Mouse (Mus musculus): ENCODE data around the gene Sp8.

Gene Sp8

DNA sequence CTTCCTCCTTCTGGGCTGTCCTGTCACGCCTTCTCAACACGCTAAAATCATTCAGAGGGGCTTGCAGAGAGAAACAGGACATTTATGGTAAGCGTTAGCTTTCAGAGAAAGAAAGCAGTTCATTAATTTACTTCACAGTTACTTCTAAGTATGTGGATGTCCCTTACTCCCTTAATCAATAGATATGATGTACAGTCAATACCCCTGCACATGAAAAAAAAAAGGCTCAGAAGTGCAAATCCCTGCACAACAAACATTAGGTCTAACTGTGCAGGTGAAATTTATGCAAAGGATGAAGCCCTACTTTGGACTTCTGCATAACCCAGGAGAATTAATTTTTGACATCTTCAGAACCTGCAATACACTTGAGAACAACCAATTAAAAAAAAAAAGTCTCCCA, 778 bp upstream of the Sp8 start:
- no peaks in the 10 kb centered on the region for H3K36me3 ChIP-seq (ENCODE audit: insufficient read depth, low read length)
- no peaks in the 10 kb centered on the region for H3K9me3 ChIP-seq (ENCODE audit: low read length)
- peaks cover 41% of the 10 kb centered on the region for H3K4me1 ChIP-seq (replicated peaks; ENCODE audit: low read depth, low read length)
- no peak overlapping the region for H3K4me3 ChIP-seq (replicated peaks; ENCODE audit: low read length)
- no peak for TF ChIP-seq NANOG (IDR thresholded peaks at IDR 0.05; ENCODE audit: borderline replicate concordance, low read length)
- peaks cover 91% of the 10 kb centered on the region for H3K27me3 ChIP-seq (ENCODE audit: insufficient read depth, low read length)

DNA sequence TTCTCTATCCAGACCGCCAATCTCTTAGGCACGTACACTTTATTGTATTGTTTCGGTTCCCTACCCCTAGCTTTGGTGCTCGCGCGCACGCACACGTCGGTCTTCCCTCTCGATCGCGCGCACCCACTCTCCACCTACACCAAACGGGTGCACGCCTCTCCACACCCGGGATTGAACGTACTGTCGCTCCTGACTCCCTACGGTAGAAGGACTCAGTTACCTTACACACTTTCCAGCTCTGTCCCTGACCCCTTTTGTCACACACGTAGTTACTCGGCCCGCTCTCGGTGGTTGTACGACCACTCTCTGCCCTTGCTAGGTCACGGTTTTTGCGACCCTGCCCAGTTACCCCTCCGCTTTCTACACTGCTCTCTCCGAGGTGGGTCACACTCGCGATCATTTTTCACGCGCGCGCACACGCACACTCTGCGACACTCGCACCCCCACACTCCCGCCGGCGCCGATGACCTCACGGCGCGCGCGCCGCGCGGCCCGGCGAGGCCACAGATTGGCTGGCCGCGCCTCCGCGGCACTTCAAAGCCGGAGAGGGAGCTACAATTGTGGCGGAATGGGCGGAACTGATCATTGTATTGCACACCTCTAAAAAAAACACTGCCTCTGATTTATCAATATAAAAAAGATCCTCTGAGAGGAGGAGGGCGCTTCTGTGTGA, 656 bp downstream of the Sp8 start:
- TF ChIP-seq NANOG (IDR thresholded peaks at IDR 0.05; ENCODE audit: borderline replicate concordance, low read length) (no peak), POU5F1 (IDR thresholded peaks at IDR 0.05; ENCODE audit: borderline replicate concordance, low read length) (no peak), CTCF (conservative IDR thresholded peaks at IDR 0.05; ENCODE audit: low read length) (no peak)
- no peaks in the 10 kb centered on the region for H3K9me3 ChIP-seq (ENCODE audit: low read length)
- peaks cover 45% of the 10 kb centered on the region for H3K4me1 ChIP-seq (replicated peaks; ENCODE audit: low read depth, low read length)
- H3K4me3 ChIP-seq (replicated peaks; ENCODE audit: low read length) = peak overlapping the region; percentile 81
- no peaks in the 10 kb centered on the region for H3K36me3 ChIP-seq (ENCODE audit: insufficient read depth, low read length)
- H3K27me3 ChIP-seq (ENCODE audit: insufficient read depth, low read length) = peaks cover 85% of the 10 kb centered on the region

DNA sequence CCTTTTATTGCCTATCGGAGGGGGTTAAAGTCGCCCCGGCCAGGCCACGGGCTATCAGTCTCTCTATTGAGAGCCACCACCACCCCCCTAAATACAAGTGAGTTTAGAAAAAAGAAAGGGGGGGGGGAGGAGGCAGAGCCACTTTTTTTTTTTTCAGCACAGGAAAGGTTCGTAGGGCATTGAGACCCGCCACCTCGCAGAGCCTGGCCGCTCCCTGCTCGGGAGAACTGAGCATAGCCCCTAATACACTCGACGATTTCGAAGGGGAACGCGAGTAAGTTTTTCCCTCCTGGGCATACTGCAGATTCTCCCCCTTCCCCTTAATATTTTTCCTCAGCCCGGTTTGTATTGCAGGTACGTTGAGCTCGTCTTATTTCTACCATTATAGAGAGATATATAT, 1.3 kb downstream of the Sp8 start:
- H3K27me3 ChIP-seq (ENCODE audit: insufficient read depth, low read length) = peaks cover 88% of the 10 kb centered on the region
- no peaks in the 10 kb centered on the region for H3K9me3 ChIP-seq (ENCODE audit: low read length)
- no peaks in the 10 kb centered on the region for H3K36me3 ChIP-seq (ENCODE audit: insufficient read depth, low read length)
- TF ChIP-seq CTCF (conservative IDR thresholded peaks at IDR 0.05; ENCODE audit: low read length) (no peak), NANOG (IDR thresholded peaks at IDR 0.05; ENCODE audit: borderline replicate concordance, low read length) (no peak), POU5F1 (IDR thresholded peaks at IDR 0.05; ENCODE audit: borderline replicate concordance, low read length) (no peak)
- peak overlapping the region; percentile 81 for H3K4me3 ChIP-seq (replicated peaks; ENCODE audit: low read length)
- H3K4me1 ChIP-seq (replicated peaks; ENCODE audit: low read depth, low read length) = peaks cover 43% of the 10 kb centered on the region

DNA sequence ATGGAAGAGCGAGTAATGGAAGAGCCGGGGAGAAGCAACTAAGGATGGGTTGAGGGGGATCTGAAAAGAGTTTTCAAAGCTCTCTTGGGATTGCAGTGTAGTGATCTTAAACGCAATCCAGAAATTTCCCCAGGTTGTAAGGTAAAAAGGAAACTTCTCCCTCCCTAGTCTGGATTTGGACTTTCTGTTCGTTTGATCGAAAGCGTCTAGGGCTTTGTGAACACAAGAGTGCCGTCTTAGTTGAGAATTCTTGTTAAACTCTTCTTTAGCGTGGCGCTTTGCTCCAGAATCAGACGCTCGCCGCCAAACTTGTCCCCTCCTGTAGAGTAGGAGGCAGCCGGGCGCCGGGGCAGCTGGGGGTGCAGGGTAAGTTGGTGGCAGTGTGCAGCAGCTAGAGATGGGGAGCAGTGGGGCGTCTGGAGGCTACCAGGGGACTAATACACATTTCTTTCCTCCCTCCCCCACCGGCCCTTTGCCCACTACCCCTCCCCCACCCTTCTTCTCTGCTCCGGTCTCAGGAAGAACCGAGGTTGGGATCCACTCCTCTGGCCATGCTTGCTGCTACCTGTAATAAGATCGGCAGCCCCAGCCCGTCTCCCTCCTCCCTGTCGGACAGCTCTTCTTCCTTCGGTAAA, 1.8 kb downstream of the Sp8 start:
- H3K27me3 ChIP-seq (ENCODE audit: insufficient read depth, low read length) = peaks cover 83% of the 10 kb centered on the region
- H3K9me3 ChIP-seq (ENCODE audit: low read length) = no peaks in the 10 kb centered on the region
- TF ChIP-seq NANOG (IDR thresholded peaks at IDR 0.05; ENCODE audit: borderline replicate concordance, low read length) = no peak
- TF ChIP-seq CTCF (conservative IDR thresholded peaks at IDR 0.05; ENCODE audit: low read length) = no peak
- H3K4me1 ChIP-seq (replicated peaks; ENCODE audit: low read depth, low read length) = peaks cover 38% of the 10 kb centered on the region
- H3K36me3 ChIP-seq (ENCODE audit: insufficient read depth, low read length) = no peaks in the 10 kb centered on the region
- H3K4me3 ChIP-seq (replicated peaks; ENCODE audit: low read length) = peak overlapping the region; percentile 81

DNA sequence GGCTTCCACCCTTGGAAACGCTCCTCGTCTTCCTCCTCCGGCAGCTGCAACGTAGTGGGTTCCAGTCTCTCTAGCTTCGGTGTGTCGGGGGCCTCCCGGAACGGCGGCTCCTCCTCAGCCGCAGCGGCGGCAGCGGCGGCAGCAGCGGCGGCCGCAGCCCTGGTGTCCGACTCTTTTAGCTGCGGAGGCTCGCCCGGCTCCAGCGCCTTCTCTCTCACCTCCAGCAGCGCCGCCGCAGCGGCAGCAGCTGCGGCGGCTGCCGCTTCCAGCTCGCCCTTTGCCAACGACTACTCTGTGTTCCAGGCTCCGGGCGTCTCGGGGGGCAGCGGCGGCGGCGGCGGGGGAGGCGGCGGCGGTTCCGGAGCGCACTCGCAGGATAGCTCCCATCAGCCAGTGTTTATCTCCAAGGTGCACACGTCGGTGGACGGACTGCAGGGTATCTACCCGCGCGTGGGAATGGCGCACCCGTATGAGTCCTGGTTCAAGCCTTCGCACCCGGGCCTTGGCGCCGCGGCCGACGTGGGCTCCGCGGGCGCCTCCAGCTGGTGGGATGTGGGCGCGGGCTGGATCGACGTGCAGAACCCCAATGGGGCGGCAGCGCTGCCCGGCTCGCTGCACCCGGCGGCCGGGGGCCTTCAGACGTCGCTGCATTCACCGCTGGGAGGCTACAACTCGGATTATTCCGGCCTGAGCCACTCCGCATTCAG, 2.5 kb downstream of the Sp8 start:
- peak overlapping the region; percentile 81 for H3K4me3 ChIP-seq (replicated peaks; ENCODE audit: low read length)
- H3K9me3 ChIP-seq (ENCODE audit: low read length) = no peaks in the 10 kb centered on the region
- no peaks in the 10 kb centered on the region for H3K36me3 ChIP-seq (ENCODE audit: insufficient read depth, low read length)
- TF ChIP-seq CTCF (conservative IDR thresholded peaks at IDR 0.05; ENCODE audit: low read length) (no peak), POU5F1 (IDR thresholded peaks at IDR 0.05; ENCODE audit: borderline replicate concordance, low read length) (no peak), NANOG (IDR thresholded peaks at IDR 0.05; ENCODE audit: borderline replicate concordance, low read length) (no peak)
- peaks cover 39% of the 10 kb centered on the region for H3K4me1 ChIP-seq (replicated peaks; ENCODE audit: low read depth, low read length)
- peaks cover 84% of the 10 kb centered on the region for H3K27me3 ChIP-seq (ENCODE audit: insufficient read depth, low read length)

DNA sequence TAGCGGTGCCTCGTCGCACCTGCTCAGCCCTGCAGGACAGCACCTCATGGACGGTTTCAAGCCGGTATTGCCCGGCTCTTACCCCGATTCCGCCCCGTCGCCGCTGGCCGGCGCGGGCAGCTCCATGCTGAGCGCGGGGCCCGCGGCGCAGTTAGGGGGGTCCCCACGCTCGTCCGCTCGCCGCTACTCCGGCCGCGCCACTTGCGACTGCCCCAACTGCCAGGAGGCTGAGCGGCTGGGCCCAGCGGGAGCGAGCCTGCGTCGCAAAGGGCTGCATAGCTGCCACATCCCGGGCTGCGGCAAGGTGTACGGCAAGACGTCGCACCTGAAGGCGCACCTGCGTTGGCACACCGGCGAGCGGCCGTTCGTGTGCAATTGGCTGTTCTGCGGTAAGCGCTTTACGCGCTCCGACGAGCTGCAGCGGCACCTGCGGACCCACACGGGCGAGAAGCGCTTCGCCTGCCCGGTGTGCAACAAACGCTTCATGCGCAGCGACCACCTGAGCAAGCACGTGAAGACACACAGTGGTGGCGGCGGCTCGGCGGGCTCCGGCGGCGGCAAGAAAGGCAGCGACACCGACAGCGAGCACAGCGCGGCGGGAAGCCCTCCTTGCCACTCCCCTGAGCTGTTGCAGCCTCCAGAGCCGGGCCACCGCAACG, 3.2 kb downstream of the Sp8 start:
- Histone ChIP-seq H3K9me3 (ENCODE audit: low read length) (no peaks in the 10 kb centered on the region), H3K36me3 (ENCODE audit: insufficient read depth, low read length) (no peaks in the 10 kb centered on the region), H3K4me3 (replicated peaks; ENCODE audit: low read length) (peak overlapping the region; percentile 81), H3K27me3 (ENCODE audit: insufficient read depth, low read length) (peaks cover 81% of the 10 kb centered on the region), H3K4me1 (replicated peaks; ENCODE audit: low read depth, low read length) (peaks cover 45% of the 10 kb centered on the region)
- TF ChIP-seq NANOG (IDR thresholded peaks at IDR 0.05; ENCODE audit: borderline replicate concordance, low read length) (no peak), CTCF (conservative IDR thresholded peaks at IDR 0.05; ENCODE audit: low read length) (no peak), POU5F1 (IDR thresholded peaks at IDR 0.05; ENCODE audit: borderline replicate concordance, low read length) (no peak)

DNA sequence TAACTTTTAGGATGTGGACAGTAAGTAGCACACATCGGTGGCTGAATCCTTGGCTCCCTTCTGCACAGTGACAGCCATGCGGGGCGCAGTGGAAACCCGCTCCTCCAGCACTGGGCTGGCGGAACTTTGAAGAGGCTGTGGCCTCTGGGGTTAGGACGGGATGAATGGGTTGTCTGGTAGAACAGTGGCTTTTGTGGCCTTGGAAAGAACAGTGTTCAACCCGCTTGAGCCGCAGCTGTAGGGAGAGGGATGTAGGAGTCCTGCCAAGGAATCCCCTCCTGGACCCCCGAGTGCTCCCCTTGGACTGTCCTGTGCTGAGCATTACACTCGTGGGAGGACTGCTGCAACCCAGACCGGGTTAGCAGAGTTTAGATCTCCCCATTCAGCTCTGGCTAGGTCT, 3.9 kb downstream of the Sp8 start:
- TF ChIP-seq NANOG (IDR thresholded peaks at IDR 0.05; ENCODE audit: borderline replicate concordance, low read length) (no peak), POU5F1 (IDR thresholded peaks at IDR 0.05; ENCODE audit: borderline replicate concordance, low read length) (no peak), CTCF (conservative IDR thresholded peaks at IDR 0.05; ENCODE audit: low read length) (no peak)
- Histone ChIP-seq H3K9me3 (ENCODE audit: low read length) (no peaks in the 10 kb centered on the region), H3K27me3 (ENCODE audit: insufficient read depth, low read length) (peaks cover 77% of the 10 kb centered on the region), H3K36me3 (ENCODE audit: insufficient read depth, low read length) (no peaks in the 10 kb centered on the region), H3K4me3 (replicated peaks; ENCODE audit: low read length) (peak overlapping the region; percentile 81), H3K4me1 (replicated peaks; ENCODE audit: low read depth, low read length) (peaks cover 48% of the 10 kb centered on the region)

DNA sequence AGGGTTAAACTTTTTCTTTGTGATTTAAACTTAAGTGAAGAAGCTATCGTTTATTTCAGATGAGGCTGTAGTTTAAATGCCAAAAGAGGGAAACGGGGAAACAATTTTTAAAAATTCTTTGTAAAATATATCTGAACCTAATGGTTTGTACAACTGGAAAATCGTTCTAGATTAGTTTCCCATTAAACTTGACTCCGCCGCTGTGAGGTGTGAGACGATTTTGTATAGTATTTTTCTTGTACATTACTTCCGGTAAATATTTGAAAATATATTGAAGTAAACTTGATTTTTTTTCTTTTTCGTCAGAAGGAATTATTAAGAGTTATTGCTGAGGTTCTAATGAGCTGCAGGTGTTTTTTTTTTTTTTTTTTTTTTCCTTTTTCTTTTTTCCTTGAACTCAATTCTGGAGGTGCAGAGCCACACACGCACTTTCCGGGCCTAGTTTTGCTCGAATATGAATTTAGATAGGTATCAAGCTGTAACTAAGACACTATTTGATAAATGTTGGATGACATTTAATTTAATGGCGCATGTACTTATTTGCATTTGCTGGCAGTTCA, 4.8 kb downstream of the Sp8 start:
- H3K27me3 ChIP-seq (ENCODE audit: insufficient read depth, low read length) = peaks cover 73% of the 10 kb centered on the region
- peaks cover 51% of the 10 kb centered on the region for H3K4me1 ChIP-seq (replicated peaks; ENCODE audit: low read depth, low read length)
- no peaks in the 10 kb centered on the region for H3K9me3 ChIP-seq (ENCODE audit: low read length)
- H3K4me3 ChIP-seq (replicated peaks; ENCODE audit: low read length) = peak overlapping the region; percentile 81; the same call in 1 of the 2 replicates
- no peak for TF ChIP-seq POU5F1 (IDR thresholded peaks at IDR 0.05; ENCODE audit: borderline replicate concordance, low read length)
- no peak for TF ChIP-seq CTCF (conservative IDR thresholded peaks at IDR 0.05; ENCODE audit: low read length)
- TF ChIP-seq NANOG (IDR thresholded peaks at IDR 0.05; ENCODE audit: borderline replicate concordance, low read length) = no peak
- no peaks in the 10 kb centered on the region for H3K36me3 ChIP-seq (ENCODE audit: insufficient read depth, low read length)
